Mouse (Mus musculus): ENCODE data around the gene Chst8.

Gene Chst8

GRCm38 (mm10) chr7:34812531-34813111 lies at the start of gene Chst8:
Chst8 (minus strand) TSS chr7:34812711.
- no peak for DNase-seq (ENCODE audit: extremely low read depth, low read depth, low spot score)

- DNase-seq (ENCODE audit: extremely low read depth, low read depth, low spot score) = no peak
Observed at GRCm38 (mm10) chr7:34858291-34858690, 45.8 kb upstream of the Chst8 start.

- no peak for DNase-seq (ENCODE audit: extremely low read depth, low read depth, low spot score)
Observed at GRCm38 (mm10) chr7:34854781-34855352, 42.4 kb upstream of the Chst8 start.

- no peak for DNase-seq (ENCODE audit: extremely low read depth, low read depth, low spot score)
Observed at GRCm38 (mm10) chr7:34853393-34853792, 40.9 kb upstream of the Chst8 start.

- no peak for DNase-seq (ENCODE audit: extremely low read depth, low read depth, low spot score)
Observed at GRCm38 (mm10) chr7:34849660-34850059, 37.1 kb upstream of the Chst8 start.

GRCm38 (mm10) chr7:34848811-34849210 lies 36.3 kb upstream of the Chst8 start:
- no peak for DNase-seq (ENCODE audit: extremely low read depth, low read depth, low spot score)

GRCm38 (mm10) chr7:34847900-34848299 lies 35.4 kb upstream of the Chst8 start:
- no peak for DNase-seq (ENCODE audit: extremely low read depth, low read depth, low spot score)

- no peak for DNase-seq (ENCODE audit: extremely low read depth, low read depth, low spot score)
Observed at GRCm38 (mm10) chr7:34847410-34847809, 34.9 kb upstream of the Chst8 start.

GRCm38 (mm10) chr7:34838749-34839148 lies 26.2 kb upstream of the Chst8 start:
- DNase-seq (ENCODE audit: extremely low read depth, low read depth, low spot score) = no peak

GRCm38 (mm10) chr7:34838231-34838630 lies 25.7 kb upstream of the Chst8 start:
- no peak for DNase-seq (ENCODE audit: extremely low read depth, low read depth, low spot score)

- DNase-seq (ENCODE audit: extremely low read depth, low read depth, low spot score) = no peak
Observed at GRCm38 (mm10) chr7:34826255-34826909, 13.9 kb upstream of the Chst8 start.

GRCm38 (mm10) chr7:34821587-34821986 lies 9.1 kb upstream of the Chst8 start:
- DNase-seq (ENCODE audit: extremely low read depth, low read depth, low spot score) = no peak

GRCm38 (mm10) chr7:34820554-34820953 lies 8.0 kb upstream of the Chst8 start:
- DNase-seq (ENCODE audit: extremely low read depth, low read depth, low spot score) = no peak

GRCm38 (mm10) chr7:34819796-34820195 lies 7.3 kb upstream of the Chst8 start:
- no peak for DNase-seq (ENCODE audit: extremely low read depth, low read depth, low spot score)

- no peak for DNase-seq (ENCODE audit: extremely low read depth, low read depth, low spot score)
Observed at GRCm38 (mm10) chr7:34818660-34819059, 6.1 kb upstream of the Chst8 start.

GRCm38 (mm10) chr7:34816981-34817380 lies 4.5 kb upstream of the Chst8 start:
- DNase-seq (ENCODE audit: extremely low read depth, low read depth, low spot score) = no peak

- no peak for DNase-seq (ENCODE audit: extremely low read depth, low read depth, low spot score)
Observed at GRCm38 (mm10) chr7:34814801-34815200, 2.3 kb upstream of the Chst8 start.

GRCm38 (mm10) chr7:34811531-34812526 lies 682 bp downstream of the Chst8 start:
- no peak for DNase-seq (ENCODE audit: extremely low read depth, low read depth, low spot score)

GRCm38 (mm10) chr7:34811060-34811459 lies 1.5 kb downstream of the Chst8 start:
- no peak for DNase-seq (ENCODE audit: extremely low read depth, low read depth, low spot score)

GRCm38 (mm10) chr7:34806307-34806706 lies 6.2 kb downstream of the Chst8 start:
- DNase-seq (ENCODE audit: extremely low read depth, low read depth, low spot score) = no peak

- no peak for DNase-seq (ENCODE audit: extremely low read depth, low read depth, low spot score)
Observed at GRCm38 (mm10) chr7:34805691-34806205, 6.8 kb downstream of the Chst8 start.

All from fat pad, adult 2 months (tissue).